Mouse (Mus musculus) hindbrain, embryonic 14.5 days (tissue): ENCODE results near the gene Gm3327. TPM values are rescaled to one million over a fixed set of nuclear protein-coding genes. Genes with fewer than 3 reads are reported as not detected.
"Not testable (repeated sequence)": the region's sequence is repeated elsewhere in the genome, so short reads cannot be mapped to it uniquely, and the experiment has no call there.

Source experiments
- ATAC-seq: fragments of 200-750 bp; cut with Nextera tagmentation; 2 replicates; pipeline ENCODE4 v1.8.0; 2017; ENCODE audit warnings: moderate number of reproducible peaks, mild to moderate bottlenecking, moderate TSS enrichment, moderate library complexity; ENCODE audit not compliant: low FRiP score
- DNase-seq: peaks from one replicate; pipeline ENCODE4 v3.0.0-alpha.2; 2015; ENCODE audit warnings: low spot score
- H3K27ac ChIP-seq: fragments of 300-500 bp; sonication (generic); 2 replicates; pipeline ENCODE4 v1.5.1; 2014; ENCODE audit warnings: mild to moderate bottlenecking, moderate library complexity
- H3K27me3 ChIP-seq: fragments of 300-500 bp; sonication (generic); 2 replicates; pipeline ENCODE4 v1.6.1; 2014; ENCODE audit warnings: mild to moderate bottlenecking, low read length, mixed read lengths; ENCODE audit not compliant: control insufficient read depth, insufficient read depth
- H3K36me3 ChIP-seq: fragments of 300-500 bp; sonication (generic); replicated peaks from 2 replicates; pipeline ENCODE4 v1.6.1; 2014; ENCODE audit not compliant: control insufficient read depth, insufficient read depth
- H3K4me1 ChIP-seq: fragments of 300-500 bp; sonication (generic); replicated peaks from 2 replicates; pipeline ENCODE4 v1.6.1; 2014; ENCODE audit warnings: antibody characterized with exemption, low read length, mixed read lengths; ENCODE audit not compliant: control insufficient read depth, insufficient read depth
- H3K4me2 ChIP-seq: fragments of 300-500 bp; sonication (generic); replicated peaks from 2 replicates; pipeline ENCODE4 v1.6.1; 2014; ENCODE audit warnings: mild to moderate bottlenecking, moderate library complexity
- H3K4me3 ChIP-seq: fragments of 300-500 bp; sonication (generic); replicated peaks from 2 replicates; pipeline ENCODE4 v1.5.1; 2014; ENCODE audit warnings: mild to moderate bottlenecking, low read length
- H3K9ac ChIP-seq: fragments of 300-500 bp; sonication (generic); 2 replicates; pipeline ENCODE4 v1.6.1; 2014
- H3K9me3 ChIP-seq: fragments of 300-500 bp; sonication (generic); 2 replicates; pipeline ENCODE4 v1.6.1; 2016; ENCODE audit warnings: low read length; ENCODE audit not compliant: control insufficient read depth
- WGBS: fragments of 180-500 bp; shearing (Covaris S2); extraction: QIAGEN DNeasy Blood & Tissue Kit; methylation state at CpG from one replicate; pipeline ENCODE4 v1.1.7; 2014; 5-methylcytosine and 5-hydroxymethylcytosine counted together
- polyA plus RNA-seq: library from polyadenylated mRNA; unstranded; fragments of >200 nt; fragmentation: Nextera tagmentation; extraction: Ambion mirVana; gene quantifications from 2 replicates; pipeline ENCODE4 v1.2.1, GENCODE M21; 2014

Gene Gm3327
- polyA plus RNA-seq: not detected in 2 replicates

GRCm38 (mm10) chr14:44123551-44123950 lies at the start of gene Gm3327:
Gm3327 (plus strand) TSS chr14:44123851.
- not testable (repeated sequence) for H3K36me3 ChIP-seq, H3K9ac ChIP-seq, H3K4me3 ChIP-seq, H3K4me1 ChIP-seq, DNase-seq, H3K4me2 ChIP-seq, H3K27ac ChIP-seq, H3K9me3 ChIP-seq, H3K27me3 ChIP-seq, ATAC-seq
- 91% methylated on average over 3 of the region's 4 CpGs for WGBS

DNA sequence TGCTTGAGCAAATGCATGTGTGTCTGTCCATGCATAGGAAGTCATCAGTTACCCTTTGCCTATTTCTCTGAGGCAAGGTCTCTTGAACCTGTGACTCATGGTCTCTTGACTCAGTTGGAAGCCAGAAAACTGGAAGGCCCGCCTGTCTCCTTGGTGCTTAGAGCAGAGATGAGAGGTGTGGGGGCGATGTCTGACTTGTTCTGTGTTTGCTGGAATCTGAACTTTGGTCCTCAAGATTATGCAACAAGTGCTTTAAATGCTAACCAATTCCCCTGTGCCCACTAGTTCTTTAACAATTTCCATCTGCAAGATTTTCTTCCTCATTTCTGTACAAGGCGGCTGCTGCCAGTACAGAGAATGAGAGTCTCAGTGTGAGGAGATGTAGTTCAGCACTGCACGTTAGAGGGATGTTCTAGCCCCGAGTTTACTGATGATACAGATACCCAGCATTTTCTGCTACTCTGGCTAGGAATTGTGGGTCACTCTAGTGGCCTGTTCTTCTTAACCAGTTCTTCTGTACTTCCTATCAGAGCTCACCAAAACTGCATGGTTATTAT lies 45.8 kb upstream of the Gm3327 start:
- DNase-seq, ATAC-seq, H3K36me3 ChIP-seq, H3K4me2 ChIP-seq, H3K9ac ChIP-seq, H3K27me3 ChIP-seq, H3K27ac ChIP-seq, H3K4me3 ChIP-seq, H3K4me1 ChIP-seq, H3K9me3 ChIP-seq: not testable (repeated sequence)
- 82% methylated on average over 5 of the region's 5 CpGs for WGBS

GRCm38 (mm10) chr14:44086588-44086987 lies 37.1 kb upstream of the Gm3327 start:
- H3K27me3 ChIP-seq, H3K4me2 ChIP-seq, DNase-seq, H3K36me3 ChIP-seq, H3K4me1 ChIP-seq, H3K4me3 ChIP-seq, H3K27ac ChIP-seq, H3K9me3 ChIP-seq, ATAC-seq, H3K9ac ChIP-seq: not testable (repeated sequence)
- 93% methylated on average over 1 of the region's 1 CpGs for WGBS

DNA sequence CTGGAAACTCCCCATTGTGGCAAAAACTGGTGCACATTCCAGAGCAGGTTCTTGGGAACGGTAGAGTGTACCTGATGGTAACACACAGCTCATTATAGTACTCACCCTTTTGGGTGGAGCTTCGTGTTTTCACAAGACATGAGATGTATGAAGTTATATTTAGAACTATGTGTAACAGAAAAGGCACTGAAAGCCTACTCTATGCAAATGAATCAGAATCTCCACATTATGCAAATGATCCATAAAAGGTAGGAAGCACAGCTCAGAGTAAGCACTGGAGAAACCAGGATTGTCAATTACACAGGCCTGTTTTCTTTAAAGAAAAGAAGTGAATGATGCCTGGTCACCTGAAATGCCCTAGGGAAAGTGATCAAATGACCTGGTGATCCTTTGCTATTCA lies 36.1 kb upstream of the Gm3327 start:
- H3K36me3 ChIP-seq, ATAC-seq, DNase-seq, H3K4me1 ChIP-seq, H3K9me3 ChIP-seq, H3K4me2 ChIP-seq, H3K4me3 ChIP-seq, H3K9ac ChIP-seq, H3K27me3 ChIP-seq, H3K27ac ChIP-seq: not testable (repeated sequence)
- 82% methylated on average over 2 of the region's 2 CpGs for WGBS

DNA sequence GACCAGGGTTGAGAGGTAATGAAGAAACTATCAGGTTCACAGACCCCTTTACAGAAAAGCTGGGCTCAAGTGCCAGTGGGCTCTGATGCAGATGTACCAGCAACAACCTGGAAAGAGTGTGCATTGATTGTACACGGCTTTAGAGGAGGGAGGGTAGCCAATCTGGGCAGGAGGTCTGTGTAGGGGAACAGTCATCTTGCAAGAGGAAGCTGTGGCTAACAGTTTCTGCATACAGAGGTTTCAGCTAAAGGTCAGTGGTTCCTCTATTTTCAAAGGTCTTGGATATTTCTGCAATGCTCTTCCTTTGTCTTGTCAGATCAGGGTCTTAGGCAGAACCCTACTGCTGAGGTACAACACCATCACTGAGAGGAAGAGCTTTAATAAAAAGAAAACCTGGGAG lies 32.1 kb upstream of the Gm3327 start:
- H3K27me3 ChIP-seq, H3K36me3 ChIP-seq, H3K9ac ChIP-seq, ATAC-seq, H3K9me3 ChIP-seq, DNase-seq, H3K4me2 ChIP-seq, H3K4me1 ChIP-seq, H3K27ac ChIP-seq, H3K4me3 ChIP-seq: not testable (repeated sequence)
- WGBS: 52% methylated on average over 1 of the region's 1 CpGs

GRCm38 (mm10) chr14:44094445-44094844 lies 29.2 kb upstream of the Gm3327 start:
- not testable (repeated sequence) for H3K9me3 ChIP-seq, H3K4me2 ChIP-seq, H3K4me3 ChIP-seq, ATAC-seq, H3K36me3 ChIP-seq, H3K27ac ChIP-seq, H3K27me3 ChIP-seq, DNase-seq, H3K4me1 ChIP-seq, H3K9ac ChIP-seq
- 70% methylated on average over 5 of the region's 5 CpGs for WGBS

DNA sequence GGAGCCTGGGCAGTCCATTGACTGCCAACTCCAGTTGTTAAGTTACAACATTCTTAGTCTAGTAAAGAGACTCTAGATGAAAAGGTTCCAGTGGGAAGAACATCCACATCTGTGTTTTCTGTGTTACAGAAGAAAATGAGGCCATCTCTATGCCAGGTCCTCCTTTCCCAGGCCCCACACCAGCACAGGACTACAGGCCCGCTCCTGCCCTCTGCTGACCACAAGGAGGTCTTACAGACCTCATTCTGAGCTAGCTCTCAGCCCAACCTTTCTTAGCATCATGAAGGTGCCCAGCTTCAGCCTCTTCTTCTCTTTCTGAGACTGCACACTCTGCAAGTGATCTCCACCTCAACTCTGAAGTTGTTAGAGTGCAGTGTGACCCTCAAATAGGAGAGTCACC lies 23.6 kb upstream of the Gm3327 start:
- H3K9ac ChIP-seq, H3K4me3 ChIP-seq, H3K9me3 ChIP-seq, H3K4me2 ChIP-seq, H3K27me3 ChIP-seq, H3K4me1 ChIP-seq, DNase-seq, H3K27ac ChIP-seq, ATAC-seq, H3K36me3 ChIP-seq: not testable (repeated sequence)
- no CpG with 5 or more reads among the region's 1 CpGs for WGBS

DNA sequence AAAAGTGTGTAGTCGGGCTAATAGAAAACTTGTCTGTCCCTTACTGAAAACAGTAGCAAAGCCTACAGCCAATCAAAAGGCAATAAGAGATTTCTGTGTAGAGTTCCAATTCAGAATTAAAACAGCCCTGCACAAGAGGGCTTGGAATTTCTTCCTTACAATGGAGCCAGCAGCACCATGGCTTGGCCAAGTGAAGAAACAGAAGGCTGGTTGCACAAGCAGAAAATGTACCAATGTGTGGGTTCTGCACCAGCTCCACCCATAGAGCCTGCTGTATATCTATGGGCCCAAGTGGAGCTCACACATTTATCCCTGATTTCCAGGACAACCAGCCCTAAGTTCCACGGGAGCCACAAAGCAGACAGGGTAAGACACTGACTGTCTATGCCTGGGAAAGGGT lies 21.3 kb upstream of the Gm3327 start, which contains the start of gene Ear2:
TSS of gene Ear2 (plus strand) at position 301 of the 400 bp plus-strand sequence.
- H3K4me3 ChIP-seq, H3K36me3 ChIP-seq, H3K4me1 ChIP-seq, ATAC-seq, H3K27me3 ChIP-seq, H3K9me3 ChIP-seq, H3K9ac ChIP-seq, DNase-seq, H3K27ac ChIP-seq, H3K4me2 ChIP-seq: not testable (repeated sequence)
- 90% methylated on average over 2 of the region's 2 CpGs for WGBS

- H3K9ac ChIP-seq: no peak overlapping the region
- no peak overlapping the region for H3K4me2 ChIP-seq
- H3K27me3 ChIP-seq: no peaks in the 10 kb centered on the region
- no peaks in the 10 kb centered on the region for H3K9me3 ChIP-seq
- H3K4me1 ChIP-seq: no peaks in the 10 kb centered on the region
- no peak overlapping the region for H3K27ac ChIP-seq
- DNase-seq: no peak
- no peaks in the 10 kb centered on the region for H3K36me3 ChIP-seq
- ATAC-seq: no peak
- H3K4me3 ChIP-seq: no peak overlapping the region
Observed at GRCm38 (mm10) chr14:44110981-44111380, 12.7 kb upstream of the Gm3327 start.
